Mouse (Mus musculus): ENCODE results near the gene Acot2. TPM values are rescaled to one million over a fixed set of nuclear protein-coding genes. Genes with fewer than 3 reads are reported as not detected.
"Not testable (repeated sequence)": the region's sequence is repeated elsewhere in the genome, so short reads cannot be mapped to it uniquely, and the experiment has no call there.

The Acot2 gene
- polyA plus RNA-seq, 1 experiment from 2014 or later, result 23.1 TPM

DNA sequence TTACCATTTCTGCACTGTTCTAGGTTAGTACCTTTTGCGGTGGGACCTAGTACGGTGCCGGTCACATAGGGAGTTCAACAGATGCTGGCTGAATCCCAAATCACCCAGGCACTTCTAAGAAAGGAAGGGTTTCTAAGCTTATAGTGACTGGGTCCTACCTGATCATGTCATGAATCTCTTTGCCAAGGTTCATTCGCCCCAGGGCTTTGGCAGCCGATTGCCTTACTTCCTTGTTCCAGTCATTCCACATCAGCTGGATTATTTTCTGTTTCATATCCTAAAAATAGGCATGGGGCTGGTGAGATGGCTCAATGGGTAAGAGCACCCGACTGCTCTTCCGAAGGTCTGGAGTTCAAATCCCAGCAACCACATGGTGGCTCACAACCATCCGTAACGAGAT, 29.4 kb upstream of the Acot2 start:
- Histone ChIP-seq H3K4me3 (no peak overlapping the region), H3K27me3 (ENCODE audit: insufficient read depth, poor library complexity, severe bottlenecking) (no peaks in the 10 kb centered on the region), H3K36me3 (peaks cover 3% of the 10 kb centered on the region; the same call in 1 of the 2 replicates), H3K9me3 (no peaks in the 10 kb centered on the region), H3K4me1 (peaks cover 13% of the 10 kb centered on the region), H3K27ac (no peak overlapping the region)
- WGBS, result 90% methylated on average over 9 of the region's 9 CpGs
- no peak for DNase-seq (ENCODE audit: low spot score)

DNA sequence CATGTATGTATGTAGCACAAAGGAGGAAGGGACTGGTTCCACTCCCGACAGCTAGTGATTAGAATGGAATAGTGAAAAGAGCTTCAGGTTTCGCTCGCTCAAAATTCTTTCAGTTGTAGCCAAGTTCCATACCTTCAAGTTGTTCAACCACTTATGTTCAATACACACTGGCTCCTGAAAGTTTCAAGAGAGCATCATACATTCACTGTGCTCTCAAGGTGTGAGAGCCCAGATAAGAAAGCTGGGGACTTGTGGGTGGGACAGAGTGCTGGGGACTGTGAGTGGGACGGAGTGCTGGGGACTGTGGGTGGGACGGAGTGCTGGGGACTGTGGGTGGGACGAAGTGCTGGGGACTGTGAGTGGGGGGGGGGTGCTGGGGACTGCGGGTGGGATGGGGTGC, 22.4 kb upstream of the Acot2 start:
- Histone ChIP-seq H3K4me3 (no peak overlapping the region), H3K27me3 (ENCODE audit: insufficient read depth, poor library complexity, severe bottlenecking) (no peaks in the 10 kb centered on the region), H3K27ac (no peak overlapping the region), H3K9me3 (no peaks in the 10 kb centered on the region), H3K36me3 (no peaks in the 10 kb centered on the region), H3K4me1 (no peaks in the 10 kb centered on the region)
- no peak for DNase-seq (ENCODE audit: low spot score)
- WGBS, result 76% methylated on average over 6 of the region's 7 CpGs

DNA sequence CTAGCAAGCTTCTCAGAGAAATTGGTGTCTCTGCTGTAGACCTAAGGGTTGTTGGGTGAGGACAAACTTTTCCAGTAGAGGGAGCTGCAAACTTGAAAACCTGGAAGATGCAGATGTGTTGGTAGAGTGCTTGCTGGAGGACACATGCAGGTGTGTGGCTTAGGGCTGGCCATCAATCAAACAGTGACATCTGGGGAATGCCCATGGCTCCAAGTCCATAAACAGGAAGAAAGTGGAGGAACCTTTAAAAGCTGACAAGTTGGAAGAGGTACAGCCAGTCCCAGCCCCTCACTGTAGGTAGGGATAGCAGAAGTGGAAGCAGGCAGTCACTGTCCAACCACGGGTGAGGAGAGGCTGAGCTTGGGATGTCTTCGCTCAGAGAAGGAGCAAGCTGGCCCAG, 15.5 kb upstream of the Acot2 start:
- no peaks in the 10 kb centered on the region for H3K4me1 ChIP-seq
- no peaks in the 10 kb centered on the region for H3K9me3 ChIP-seq
- H3K27me3 ChIP-seq (ENCODE audit: insufficient read depth, poor library complexity, severe bottlenecking), result no peaks in the 10 kb centered on the region
- H3K4me3 ChIP-seq, result no peak overlapping the region
- no peaks in the 10 kb centered on the region for H3K36me3 ChIP-seq
- DNase-seq (ENCODE audit: low spot score), result no peak
- H3K27ac ChIP-seq, result no peak overlapping the region
- WGBS, result 55% methylated on average over 2 of the region's 2 CpGs

GRCm38 (mm10) chr12:83978862-83979261, 8.8 kb upstream of the Acot2 start:
- Histone ChIP-seq H3K27ac (no peak overlapping the region), H3K4me3 (no peak overlapping the region), H3K36me3 (no peaks in the 10 kb centered on the region), H3K27me3 (ENCODE audit: insufficient read depth, poor library complexity, severe bottlenecking) (no peaks in the 10 kb centered on the region; the same call in 1 of the 2 replicates), H3K9me3 (no peaks in the 10 kb centered on the region), H3K4me1 (peaks cover 7% of the 10 kb centered on the region; the same call in 1 of the 2 replicates)
- 83% methylated on average over 6 of the region's 6 CpGs for WGBS
- DNase-seq (ENCODE audit: low spot score), result no peak

GRCm38 (mm10) chr12:83981615-83982014, 6.0 kb upstream of the Acot2 start:
- no peaks in the 10 kb centered on the region; the same call in 1 of the 2 replicates for H3K27me3 ChIP-seq (ENCODE audit: insufficient read depth, poor library complexity, severe bottlenecking)
- H3K27ac ChIP-seq, result no peak overlapping the region
- DNase-seq (ENCODE audit: low spot score), result no peak
- H3K9me3 ChIP-seq, result no peaks in the 10 kb centered on the region
- peaks cover 10% of the 10 kb centered on the region for H3K4me1 ChIP-seq
- no peaks in the 10 kb centered on the region for H3K36me3 ChIP-seq
- WGBS, result 87% methylated on average over 4 of the region's 4 CpGs
- H3K4me3 ChIP-seq, result no peak overlapping the region

DNA sequence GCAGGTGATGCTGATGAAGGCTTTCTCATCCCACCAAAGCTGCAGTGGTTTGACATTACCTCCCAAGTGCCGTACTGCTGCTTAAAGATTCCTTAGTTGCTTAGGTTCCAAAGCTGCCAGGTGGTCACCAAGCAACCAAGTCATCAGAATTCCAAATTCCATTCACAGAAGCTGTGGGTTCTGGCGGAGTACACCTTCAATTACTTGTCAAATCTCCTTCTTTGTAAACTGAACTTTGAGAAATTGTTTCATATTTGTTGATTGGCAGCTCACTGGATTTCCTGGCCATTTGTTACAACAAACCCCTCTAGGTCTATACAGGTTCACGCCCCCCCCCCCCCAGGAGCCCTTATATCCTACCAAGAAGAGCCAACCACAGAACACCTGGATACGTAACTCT, 2.9 kb upstream of the Acot2 start, which contains the start of gene Heatr4:
Gene Heatr4, minus strand, starts transcription at position 101 of the 400 bp plus-strand sequence.
- Histone ChIP-seq H3K9me3 (no peaks in the 10 kb centered on the region), H3K27me3 (ENCODE audit: insufficient read depth, poor library complexity, severe bottlenecking) (no peaks in the 10 kb centered on the region), H3K4me1 (peaks cover 18% of the 10 kb centered on the region), H3K27ac (no peak within 1 kb of the TSS), H3K36me3 (peaks cover 5% of the 10 kb centered on the region; the same call in 1 of the 2 replicates), H3K4me3 (no peak within 1 kb of the TSS)
- 76% methylated on average over 4 of the region's 4 CpGs for WGBS
- no peak for DNase-seq (ENCODE audit: low spot score)

DNA sequence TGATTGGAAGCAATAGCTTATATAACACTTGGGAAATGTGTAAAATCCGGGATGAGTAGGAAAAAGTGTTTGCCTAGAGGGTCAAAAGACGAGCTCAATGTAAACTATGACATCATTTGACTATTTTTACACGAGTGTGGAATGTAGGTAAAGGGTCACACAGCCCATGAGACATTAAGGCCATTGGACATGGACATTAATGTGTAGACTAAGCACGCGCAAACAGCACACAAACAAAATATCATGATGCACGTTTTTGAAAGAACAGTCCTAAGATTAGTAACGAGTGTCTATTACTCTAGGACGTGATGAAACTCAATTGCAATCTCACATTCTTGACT, 449 bp upstream of the Acot2 start:
- Histone ChIP-seq H3K4me1 (peaks cover 16% of the 10 kb centered on the region), H3K4me3 (peak overlapping the region; percentile 69), H3K36me3 (peaks cover 8% of the 10 kb centered on the region; the same call in 1 of the 2 replicates), H3K9me3 (no peaks in the 10 kb centered on the region), H3K27me3 (ENCODE audit: insufficient read depth, poor library complexity, severe bottlenecking) (no peaks in the 10 kb centered on the region), H3K27ac (peak overlapping the region; percentile 94)
- WGBS, result 21% methylated on average over 8 of the region's 8 CpGs
- DNase-seq (ENCODE audit: low spot score), result no peak

GRCm38 (mm10) chr12:83988483-83988882, 822 bp downstream of the Acot2 start:
- Histone ChIP-seq H3K36me3 (peaks cover 15% of the 10 kb centered on the region), H3K27me3 (ENCODE audit: insufficient read depth, poor library complexity, severe bottlenecking) (no peaks in the 10 kb centered on the region), H3K9me3 (no peaks in the 10 kb centered on the region), H3K4me1 (peaks cover 11% of the 10 kb centered on the region), H3K27ac (peak overlapping the region; percentile 94), H3K4me3 (peak overlapping the region; percentile 69)
- DNase-seq (ENCODE audit: low spot score), result no peak
- WGBS, result 74% methylated on average over 4 of the region's 4 CpGs

GRCm38 (mm10) chr12:83989378-83989777, 1.7 kb downstream of the Acot2 start:
- H3K4me3 ChIP-seq, result no peak overlapping the region
- WGBS, result 94% methylated on average over 4 of the region's 4 CpGs
- no peak for DNase-seq (ENCODE audit: low spot score)
- no peaks in the 10 kb centered on the region for H3K9me3 ChIP-seq
- peaks cover 23% of the 10 kb centered on the region for H3K36me3 ChIP-seq
- H3K27me3 ChIP-seq (ENCODE audit: insufficient read depth, poor library complexity, severe bottlenecking), result no peaks in the 10 kb centered on the region
- peaks cover 11% of the 10 kb centered on the region for H3K4me1 ChIP-seq
- H3K27ac ChIP-seq, result no peak overlapping the region

DNA sequence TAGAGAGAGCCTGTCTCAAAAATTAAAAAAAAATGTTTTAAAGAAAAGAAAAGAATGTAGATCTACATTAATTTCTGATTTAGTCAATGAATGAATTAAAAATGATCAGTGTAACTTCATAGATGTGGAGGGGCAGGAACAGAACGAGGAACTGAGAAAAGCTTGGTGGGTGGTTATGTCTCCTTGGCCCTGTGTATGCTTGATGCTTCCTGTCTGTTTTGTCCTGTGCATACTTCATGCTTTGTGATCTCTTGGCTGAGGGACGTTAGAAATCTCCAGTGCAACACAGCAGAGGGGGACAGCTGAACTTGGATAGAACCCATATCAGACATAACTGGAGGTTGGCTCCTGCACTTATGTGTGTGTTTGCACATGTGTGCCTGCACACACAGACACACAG, 9.6 kb downstream of the Acot2 start:
- H3K27ac ChIP-seq, result no peak overlapping the region
- H3K27me3 ChIP-seq (ENCODE audit: insufficient read depth, poor library complexity, severe bottlenecking), result no peaks in the 10 kb centered on the region
- WGBS, result 70% methylated on average over 2 of the region's 2 CpGs
- H3K36me3 ChIP-seq, result peaks cover 25% of the 10 kb centered on the region
- H3K4me1 ChIP-seq, result peaks cover 10% of the 10 kb centered on the region
- no peak for DNase-seq (ENCODE audit: low spot score)
- peaks cover 3% of the 10 kb centered on the region; the same call in 1 of the 2 replicates for H3K9me3 ChIP-seq
- no peak overlapping the region for H3K4me3 ChIP-seq

GRCm38 (mm10) chr12:83998341-83999107, 10.9 kb downstream of the Acot2 start:
- WGBS, result 51% methylated on average over 11 of the region's 11 CpGs
- DNase-seq (ENCODE audit: low spot score), result no peak
- H3K27me3 ChIP-seq (ENCODE audit: insufficient read depth, poor library complexity, severe bottlenecking), result no peaks in the 10 kb centered on the region
- 0 out of 2 replicates have a peak overlapping the region, but pooled peaks have one; percentile 16 for H3K27ac ChIP-seq
- H3K36me3 ChIP-seq, result peaks cover 18% of the 10 kb centered on the region
- H3K4me1 ChIP-seq, result peaks cover 10% of the 10 kb centered on the region
- peaks cover 3% of the 10 kb centered on the region; the same call in 1 of the 2 replicates for H3K9me3 ChIP-seq
- no peak overlapping the region for H3K4me3 ChIP-seq

GRCm38 (mm10) chr12:83999237-83999636, 11.6 kb downstream of the Acot2 start:
- not testable (repeated sequence) for H3K4me3 ChIP-seq; H3K27me3 ChIP-seq (ENCODE audit: insufficient read depth, poor library complexity, severe bottlenecking); DNase-seq (ENCODE audit: low spot score); H3K27ac ChIP-seq; H3K9me3 ChIP-seq
- H3K4me1 ChIP-seq, result peaks cover 10% of the 10 kb centered on the region
- WGBS, result 53% methylated on average over 8 of the region's 8 CpGs
- H3K36me3 ChIP-seq, result peaks cover 11% of the 10 kb centered on the region

DNA sequence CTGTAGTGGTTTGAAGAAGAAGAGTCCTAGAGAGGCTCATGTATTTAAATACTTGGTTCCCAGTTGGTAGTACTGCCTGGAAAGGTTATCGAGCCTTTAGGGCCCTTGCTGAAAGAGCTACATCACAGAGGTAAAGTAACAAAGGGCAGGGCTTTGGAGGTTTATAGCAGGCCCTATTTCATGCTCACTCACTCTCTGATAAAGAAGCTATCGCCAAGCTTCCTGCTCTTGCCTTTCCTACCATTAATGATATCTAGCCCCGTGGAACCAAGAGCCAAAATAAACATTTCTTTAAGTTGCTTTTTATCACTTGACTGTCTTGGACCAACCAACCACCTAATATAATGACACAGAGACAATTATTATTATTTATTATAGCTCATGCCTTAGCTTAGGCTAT, 12.8 kb downstream of the Acot2 start:
- Histone ChIP-seq H3K27me3 (ENCODE audit: insufficient read depth, poor library complexity, severe bottlenecking) (no peaks in the 10 kb centered on the region), H3K9me3 (peaks cover 3% of the 10 kb centered on the region; the same call in 1 of the 2 replicates), H3K36me3 (0 out of 2 replicates have a peak, but pooled peaks cover 4% of the 10 kb centered on the region), H3K27ac (no peak overlapping the region), H3K4me3 (no peak overlapping the region), H3K4me1 (peaks cover 10% of the 10 kb centered on the region)
- no peak for DNase-seq (ENCODE audit: low spot score)
- WGBS, result 54% methylated on average over 3 of the region's 3 CpGs

All from heart, embryonic 10.5 days (tissue).